9 mouse cellular contexts compared by ENCODE assay signal in genomic region chr12:111353439-111353915, GRCm38 (mm10). TPM values are rescaled to one million over a fixed set of nuclear protein-coding genes. Genes with fewer than 3 reads are reported as not detected.
A peak's percentile ranks its signal among the peaks of the same experiment; 100 is the strongest.
DNase-seq lines count a peak whose midpoint lies in the region; ATAC-seq lines count a peak whose summit lies in the region.
"Had no signal": no experiment of that assay in that cellular context is flagged by ENCODE, and none has a peak within 500 bp of the region (broad histone marks: within the 10 kb centered on the region; RNA-seq: fewer than 3 reads in every experiment).

No protein-coding gene starts in this region.

- H3K36me3 ChIP-seq in heart, embryonic 15.5 days: no peaks in the 10 kb centered on the region
- H3K36me3 ChIP-seq in midbrain, embryonic 12.5 days: 0 out of 2 replicates have a peak, but pooled peaks cover 6% of the 10 kb centered on the region

- peaks cover 64% of the 10 kb centered on the region for H3K4me1 ChIP-seq in heart, embryonic 15.5 days (replicated peaks)
- peaks cover 38% of the 10 kb centered on the region for H3K4me1 ChIP-seq in midbrain, embryonic 12.5 days

- H3K4me3 ChIP-seq in heart, embryonic 15.5 days: no peak overlapping the region
- H3K4me3 ChIP-seq in midbrain, embryonic 12.5 days: no peak overlapping the region
- H3K4me3 ChIP-seq: megakaryocyte, embryonic 14.5 days had no signal

- no peaks in the 10 kb centered on the region for H3K27me3 ChIP-seq in heart, embryonic 15.5 days
- H3K27me3 ChIP-seq in midbrain, embryonic 12.5 days: no peaks in the 10 kb centered on the region

- H3K4me2 ChIP-seq in heart, embryonic 15.5 days: no peak overlapping the region
- no peak overlapping the region for H3K4me2 ChIP-seq in midbrain, embryonic 12.5 days (replicated peaks)

- H3K9ac ChIP-seq in heart, embryonic 15.5 days: no peak overlapping the region
- H3K9ac ChIP-seq in midbrain, embryonic 12.5 days (replicated peaks): no peak overlapping the region

- 59% methylated on average over 15 of the region's 15 CpGs for WGBS in heart, embryonic 15.5 days
- WGBS in midbrain, embryonic 12.5 days: 60% methylated on average over 15 of the region's 15 CpGs

- peak; percentile 68; the same call in 1 of the 2 replicates for ATAC-seq in heart, embryonic 15.5 days (replicated peaks; ENCODE audit: insufficient number of reproducible peaks, insufficient read depth, low FRiP score, low read depth)
- ATAC-seq in midbrain, embryonic 12.5 days (ENCODE audit: low FRiP score, low read depth): peak; percentile 58; the same call in 1 of the 2 replicates
- no peak for ATAC-seq in megakaryocyte progenitor cell, adult 5-6 weeks (replicated peaks; ENCODE audit: poor library complexity)

- no peak overlapping the region for H3K27ac ChIP-seq in heart, embryonic 15.5 days
- 0 out of 2 replicates have a peak overlapping the region, but pooled peaks have one; percentile 39 for H3K27ac ChIP-seq in midbrain, embryonic 12.5 days (replicated peaks)

- DNase-seq in 3T3-L1 (ENCODE audit: low read depth, low spot score): peak; percentile 96
- DNase-seq in adrenal gland, postnatal 25 days: peak; percentile 52
- peak; percentile 89 for DNase-seq in kidney, postnatal 14 days
- no peak for DNase-seq in right cerebral cortex, postnatal 25 days
- DNase-seq in layer of hippocampus, postnatal 10 days (ENCODE audit: low spot score in 2 of 2): no peak

- no peaks in the 10 kb centered on the region for H3K9me3 ChIP-seq in heart, embryonic 15.5 days (replicated peaks)
- no peaks in the 10 kb centered on the region for H3K9me3 ChIP-seq in midbrain, embryonic 12.5 days
- H3K9me3 ChIP-seq: megakaryocyte, embryonic 14.5 days had no signal

RNA-seq across cellular contexts. Expression of gene Cdc42bpb, which starts 24.0 kb away (rescaled TPM):
- total RNA-seq in adrenal gland, postnatal 25 days (2021): 123 and 157 TPM in 2 replicates
- 20.1 and 26.7 TPM in 2 replicates for polyA plus RNA-seq in heart, embryonic 15.5 days (2015; fragmentation: Nextera tagmentation; extraction: Ambion mirVana)
- 39.4 and 40.5 TPM in 2 replicates for polyA plus RNA-seq in midbrain, embryonic 12.5 days (2016; fragmentation: Nextera tagmentation; extraction: Ambion mirVana)
- total RNA-seq in layer of hippocampus, postnatal 10 days (2021): 100 to 1,000 TPM; 138 to 143 TPM
- total RNA-seq in megakaryocyte progenitor cell, adult 5-6 weeks (2015): 1.5 and 5.4 TPM in 2 replicates
- 2.9 and 5.2 TPM in 2 replicates for total RNA-seq in megakaryocyte progenitor cell, adult 5-6 weeks (2017)

RNA-seq across cellular contexts. Expression of gene Lbhd2, which starts 53.1 kb away (rescaled TPM):
- 0.85 TPM in 1 of 2 replicates, not detected in the other for total RNA-seq in adrenal gland, postnatal 25 days (2021)
- polyA plus RNA-seq in heart, embryonic 15.5 days (2015; fragmentation: Nextera tagmentation; extraction: Ambion mirVana): 0.45 and 1.6 TPM in 2 replicates
- polyA plus RNA-seq in midbrain, embryonic 12.5 days (2016; fragmentation: Nextera tagmentation; extraction: Ambion mirVana): 0.47 TPM in 1 of 2 replicates, not detected in the other
- 1 to 10 TPM in 1 of 2 experiments, under 1 TPM in 1; 0.96 to 1.3 TPM for total RNA-seq in layer of hippocampus, postnatal 10 days (2021)
- 0.30 TPM in 1 of 2 replicates, not detected in the other for total RNA-seq in megakaryocyte progenitor cell, adult 5-6 weeks (2015)
- not detected in 2 replicates for total RNA-seq in megakaryocyte progenitor cell, adult 5-6 weeks (2017)

Comparison
In these comparisons a context has a peak if more than half of its experiments do, and no peak if none do; other contexts are left out.
1. DNase-seq: peak in 3T3-L1 (single experiment), adrenal gland, postnatal 25 days (single experiment) and kidney, postnatal 14 days (single experiment); none in right cerebral cortex, postnatal 25 days (single experiment) and layer of hippocampus, postnatal 10 days (0 of 2).
2. RNA of gene Cdc42bpb, which starts 24.0 kb away (total RNA-seq): 138 to 143 TPM in layer of hippocampus, postnatal 10 days and 123 to 157 TPM in adrenal gland, postnatal 25 days; 1.5 to 5.4 TPM in megakaryocyte progenitor cell, adult 5-6 weeks; every median in the first group is over 10 times any median in the second.